Mouse (Mus musculus): ENCODE measurements around the gene Rora. TPM values are rescaled to one million over a fixed set of nuclear protein-coding genes. Genes with fewer than 3 reads are reported as not detected.

The Rora gene
- polyA plus RNA-seq, 1 experiment = 4.7 TPM

- no peak for DNase-seq
- TF ChIP-seq POLR2A (IDR thresholded peaks at IDR 0.05; ENCODE audit: control insufficient read depth, extremely low read depth, insufficient read depth, low read length, poor library complexity) (no peak), CTCF (IDR thresholded peaks at IDR 0.05; ENCODE audit: borderline replicate concordance, control insufficient read depth, extremely low read depth, insufficient read depth, low read length, poor library complexity) (no peak)
- no peaks in the 10 kb centered on the region for H3K4me1 ChIP-seq (replicated peaks; ENCODE audit: control insufficient read depth, insufficient read depth, low read length)
- H3K27me3 ChIP-seq (ENCODE audit: control insufficient read depth, insufficient read depth, low read length) = no peaks in the 10 kb centered on the region
- 92% methylated on average over 6 of the region's 6 CpGs for WGBS
- H3K4me3 ChIP-seq (ENCODE audit: control insufficient read depth, insufficient read depth, low read length) = no peak overlapping the region
- no peak overlapping the region for H3K27ac ChIP-seq (ENCODE audit: control insufficient read depth, insufficient read depth, low read length)
- peaks cover 12% of the 10 kb centered on the region; the same call in 1 of the 2 replicates for H3K36me3 ChIP-seq (ENCODE audit: control insufficient read depth, insufficient read depth, low read length)
Observed at GRCm38 (mm10) chr9:69431863-69432555, 778.4 kb downstream of the Rora start.

- H3K36me3 ChIP-seq (ENCODE audit: control insufficient read depth, insufficient read depth, low read length) = no peaks in the 10 kb centered on the region
- no peak for DNase-seq
- H3K27ac ChIP-seq (ENCODE audit: control insufficient read depth, insufficient read depth, low read length) = no peak overlapping the region
- H3K27me3 ChIP-seq (ENCODE audit: control insufficient read depth, insufficient read depth, low read length) = no peaks in the 10 kb centered on the region
- H3K4me3 ChIP-seq (ENCODE audit: control insufficient read depth, insufficient read depth, low read length) = no peak overlapping the region
- TF ChIP-seq POLR2A (IDR thresholded peaks at IDR 0.05; ENCODE audit: control insufficient read depth, extremely low read depth, insufficient read depth, low read length, poor library complexity) = no peak
- no peak for TF ChIP-seq CTCF (IDR thresholded peaks at IDR 0.05; ENCODE audit: borderline replicate concordance, control insufficient read depth, extremely low read depth, insufficient read depth, low read length, poor library complexity)
- peaks cover 6% of the 10 kb centered on the region for H3K4me1 ChIP-seq (replicated peaks; ENCODE audit: control insufficient read depth, insufficient read depth, low read length)
- 96% methylated on average over 10 of the region's 10 CpGs for WGBS
Observed at GRCm38 (mm10) chr9:69435194-69435593, 781.6 kb downstream of the Rora start.

GRCm38 (mm10) chr9:69435662-69436061 lies 782.1 kb downstream of the Rora start:
- Histone ChIP-seq H3K4me3 (ENCODE audit: control insufficient read depth, insufficient read depth, low read length) (no peak overlapping the region), H3K27me3 (ENCODE audit: control insufficient read depth, insufficient read depth, low read length) (no peaks in the 10 kb centered on the region), H3K36me3 (ENCODE audit: control insufficient read depth, insufficient read depth, low read length) (no peaks in the 10 kb centered on the region), H3K4me1 (replicated peaks; ENCODE audit: control insufficient read depth, insufficient read depth, low read length) (peaks cover 10% of the 10 kb centered on the region), H3K27ac (ENCODE audit: control insufficient read depth, insufficient read depth, low read length) (no peak overlapping the region)
- TF ChIP-seq CTCF (IDR thresholded peaks at IDR 0.05; ENCODE audit: borderline replicate concordance, control insufficient read depth, extremely low read depth, insufficient read depth, low read length, poor library complexity) = no peak
- TF ChIP-seq POLR2A (IDR thresholded peaks at IDR 0.05; ENCODE audit: control insufficient read depth, extremely low read depth, insufficient read depth, low read length, poor library complexity) = no peak
- DNase-seq = no peak

Data from thymus, adult 2 months (tissue).